Mouse (Mus musculus): ENCODE results near the gene Gtf2a1. TPM values are rescaled to one million over a fixed set of nuclear protein-coding genes. Genes with fewer than 3 reads are reported as not detected.
"Not testable (repeated sequence)": the region's sequence is repeated elsewhere in the genome, so short reads cannot be mapped to it uniquely, and the experiment has no call there.

The Gtf2a1 gene
- polyA plus RNA-seq, 1 experiment from 2014 or later: 32.0 TPM

DNA sequence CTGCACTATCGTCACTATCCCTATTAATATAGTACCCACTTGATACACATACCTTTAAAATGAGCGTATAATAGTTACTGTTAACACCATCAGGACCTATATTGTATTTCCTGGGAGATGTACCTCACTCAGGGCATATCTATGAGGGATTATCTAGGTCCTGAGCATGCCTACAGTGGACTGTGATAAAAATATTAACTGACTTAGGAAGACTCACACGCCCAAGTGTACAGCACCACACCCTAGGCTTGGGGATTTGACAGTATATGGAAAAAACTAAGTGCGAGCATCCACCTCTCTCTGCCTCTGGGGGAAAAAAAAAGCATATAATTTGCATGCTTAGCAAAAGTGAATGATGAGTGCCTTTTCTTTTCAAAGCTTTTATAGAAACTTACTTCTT, 23.1 kb downstream of the Gtf2a1 start:
- H3K9me3 ChIP-seq: no peaks in the 10 kb centered on the region
- H3K27ac ChIP-seq: no peak overlapping the region
- no peaks in the 10 kb centered on the region for H3K27me3 ChIP-seq (ENCODE audit: insufficient read depth, poor library complexity, severe bottlenecking)
- H3K4me1 ChIP-seq: no peaks in the 10 kb centered on the region
- H3K4me3 ChIP-seq: no peak overlapping the region
- H3K36me3 ChIP-seq: peaks cover 78% of the 10 kb centered on the region
- DNase-seq (ENCODE audit: low spot score): no peak
- WGBS: 94% methylated on average over 4 of the region's 4 CpGs

- WGBS: 97% methylated on average over 4 of the region's 4 CpGs
- DNase-seq (ENCODE audit: low spot score); H3K9me3 ChIP-seq; H3K27me3 ChIP-seq (ENCODE audit: insufficient read depth, poor library complexity, severe bottlenecking); H3K27ac ChIP-seq; H3K4me3 ChIP-seq; H3K4me1 ChIP-seq: not testable (repeated sequence)
- peaks cover 35% of the 10 kb centered on the region for H3K36me3 ChIP-seq
Observed at GRCm38 (mm10) chr12:91558152-91558551, 32.1 kb downstream of the Gtf2a1 start.

GRCm38 (mm10) chr12:91557358-91558005, 32.8 kb downstream of the Gtf2a1 start:
- not testable (repeated sequence) for H3K4me1 ChIP-seq; H3K9me3 ChIP-seq; H3K27me3 ChIP-seq (ENCODE audit: insufficient read depth, poor library complexity, severe bottlenecking); H3K27ac ChIP-seq; H3K4me3 ChIP-seq; DNase-seq (ENCODE audit: low spot score)
- peaks cover 29% of the 10 kb centered on the region for H3K36me3 ChIP-seq
- WGBS: 90% methylated on average over 8 of the region's 8 CpGs

DNA sequence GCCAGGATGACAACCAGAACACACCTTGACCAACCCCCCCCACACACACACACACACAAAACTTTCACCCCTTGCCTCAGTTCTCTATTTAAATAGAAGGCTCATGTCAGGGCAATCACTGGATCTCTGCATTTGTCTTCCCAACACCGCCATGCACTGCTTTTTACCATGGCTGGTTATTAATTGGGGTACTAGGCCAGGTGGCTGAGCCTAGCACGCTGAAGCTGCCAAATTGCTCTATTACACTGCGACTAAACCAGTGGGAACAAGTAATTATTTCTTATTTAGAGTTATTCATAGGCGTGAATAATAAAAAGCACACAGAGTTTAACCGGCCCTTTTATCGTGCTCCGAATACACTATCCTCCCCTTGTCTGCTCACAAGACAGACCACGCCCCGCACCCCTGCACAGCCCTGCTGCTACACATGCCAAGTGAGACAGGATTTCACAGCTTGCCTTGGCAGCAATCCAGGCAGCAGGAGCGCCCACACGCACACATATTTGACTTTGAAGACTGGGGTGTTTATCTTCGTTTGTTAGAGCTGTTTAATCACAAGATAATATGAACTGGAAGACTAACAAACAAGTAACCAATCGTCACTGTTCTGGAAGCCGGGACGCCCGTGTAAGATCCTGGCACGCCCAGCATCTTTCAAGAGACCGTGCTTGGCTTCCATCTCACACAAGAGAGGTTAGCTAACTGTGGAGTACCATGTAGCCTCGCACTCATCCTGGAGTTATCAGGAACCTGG, 38.3 kb downstream of the Gtf2a1 start:
- DNase-seq (ENCODE audit: low spot score): peak; percentile 83
- 62% methylated on average over 19 of the region's 19 CpGs for WGBS
- Histone ChIP-seq H3K4me3 (no peak overlapping the region), H3K36me3 (peaks cover 14% of the 10 kb centered on the region), H3K27me3 (ENCODE audit: insufficient read depth, poor library complexity, severe bottlenecking) (no peaks in the 10 kb centered on the region), H3K9me3 (no peaks in the 10 kb centered on the region), H3K4me1 (peaks cover 8% of the 10 kb centered on the region; the same call in 1 of the 2 replicates), H3K27ac (no peak overlapping the region)

DNA sequence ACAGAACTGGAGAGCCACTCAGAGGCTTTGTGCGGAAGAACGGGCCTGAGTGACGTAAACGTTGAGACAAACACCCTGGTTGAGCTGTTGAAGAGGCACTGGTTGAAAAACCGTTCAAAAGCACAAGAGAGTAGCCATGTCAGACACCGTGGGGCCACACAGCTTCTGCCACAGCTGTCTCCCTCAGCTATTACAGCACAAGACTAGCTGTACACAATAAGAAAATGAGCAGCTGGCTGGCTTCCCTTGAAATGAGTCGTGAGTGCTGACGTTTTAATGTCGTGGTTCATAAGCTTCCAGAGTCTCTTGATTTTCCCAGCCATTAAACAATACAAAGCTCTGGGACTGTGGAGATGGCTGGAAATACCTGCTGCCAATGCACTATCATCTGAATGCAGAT, 40.8 kb downstream of the Gtf2a1 start:
- Histone ChIP-seq H3K4me1 (peaks cover 8% of the 10 kb centered on the region; the same call in 1 of the 2 replicates), H3K4me3 (no peak overlapping the region), H3K27ac (no peak overlapping the region), H3K36me3 (peaks cover 7% of the 10 kb centered on the region), H3K9me3 (no peaks in the 10 kb centered on the region), H3K27me3 (ENCODE audit: insufficient read depth, poor library complexity, severe bottlenecking) (no peaks in the 10 kb centered on the region)
- WGBS: 86% methylated on average over 9 of the region's 9 CpGs
- DNase-seq (ENCODE audit: low spot score): no peak

- 81% methylated on average over 7 of the region's 7 CpGs for WGBS
- H3K4me3 ChIP-seq: no peak overlapping the region
Observed at GRCm38 (mm10) chr12:91540202-91540601, 50.1 kb downstream of the Gtf2a1 start.

GRCm38 (mm10) chr12:91534514-91534913, 55.8 kb downstream of the Gtf2a1 start:
- Histone ChIP-seq H3K36me3 (no peaks in the 10 kb centered on the region), H3K9me3 (no peaks in the 10 kb centered on the region), H3K4me1 (no peaks in the 10 kb centered on the region), H3K27me3 (ENCODE audit: insufficient read depth, poor library complexity, severe bottlenecking) (no peaks in the 10 kb centered on the region), H3K4me3 (no peak overlapping the region), H3K27ac (no peak overlapping the region)
- 84% methylated on average over 6 of the region's 6 CpGs for WGBS
- no peak for DNase-seq (ENCODE audit: low spot score)

More at GRCm38 (mm10) chr12:91540202-91540601, 50.1 kb downstream of the Gtf2a1 start:
- Histone ChIP-seq H3K4me1 (no peaks in the 10 kb centered on the region), H3K9me3 (no peaks in the 10 kb centered on the region), H3K27ac (no peak overlapping the region), H3K36me3 (no peaks in the 10 kb centered on the region), H3K27me3 (ENCODE audit: insufficient read depth, poor library complexity, severe bottlenecking) (no peaks in the 10 kb centered on the region)
- no peak for DNase-seq (ENCODE audit: low spot score)

GRCm38 (mm10) chr12:91523626-91524025, 66.7 kb downstream of the Gtf2a1 start:
- Histone ChIP-seq H3K27ac (no peak overlapping the region), H3K4me3 (no peak overlapping the region), H3K4me1 (no peaks in the 10 kb centered on the region), H3K9me3 (no peaks in the 10 kb centered on the region; the same call in 1 of the 2 replicates), H3K27me3 (ENCODE audit: insufficient read depth, poor library complexity, severe bottlenecking) (no peaks in the 10 kb centered on the region), H3K36me3 (no peaks in the 10 kb centered on the region)
- 55% methylated on average over 3 of the region's 3 CpGs for WGBS
- DNase-seq (ENCODE audit: low spot score): no peak

DNA sequence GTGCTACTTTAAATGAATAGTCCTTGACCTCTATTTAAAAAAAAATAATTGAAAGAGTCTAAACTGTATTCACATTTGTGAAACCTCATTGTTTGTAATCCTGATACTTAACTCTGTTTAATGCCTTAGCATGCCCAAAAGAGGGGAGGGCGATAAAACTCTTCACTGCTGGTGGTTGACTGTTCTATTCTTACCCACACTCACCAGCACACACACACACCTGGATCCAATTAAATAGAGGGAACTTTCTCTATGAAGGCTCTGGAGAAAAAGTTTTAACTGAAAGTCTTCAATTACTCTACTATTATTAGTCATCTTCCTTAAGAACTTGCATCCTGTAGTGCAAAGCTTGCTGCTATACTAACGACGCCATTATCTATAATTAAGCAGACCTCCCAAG, 72.5 kb downstream of the Gtf2a1 start:
- no peaks in the 10 kb centered on the region for H3K27me3 ChIP-seq (ENCODE audit: insufficient read depth, poor library complexity, severe bottlenecking)
- WGBS: 68% methylated on average over 3 of the region's 3 CpGs
- no peak for DNase-seq (ENCODE audit: low spot score)
- no peak overlapping the region for H3K27ac ChIP-seq
- H3K9me3 ChIP-seq: no peaks in the 10 kb centered on the region; the same call in 1 of the 2 replicates
- H3K36me3 ChIP-seq: no peaks in the 10 kb centered on the region
- no peak overlapping the region for H3K4me3 ChIP-seq
- H3K4me1 ChIP-seq: no peaks in the 10 kb centered on the region

DNA sequence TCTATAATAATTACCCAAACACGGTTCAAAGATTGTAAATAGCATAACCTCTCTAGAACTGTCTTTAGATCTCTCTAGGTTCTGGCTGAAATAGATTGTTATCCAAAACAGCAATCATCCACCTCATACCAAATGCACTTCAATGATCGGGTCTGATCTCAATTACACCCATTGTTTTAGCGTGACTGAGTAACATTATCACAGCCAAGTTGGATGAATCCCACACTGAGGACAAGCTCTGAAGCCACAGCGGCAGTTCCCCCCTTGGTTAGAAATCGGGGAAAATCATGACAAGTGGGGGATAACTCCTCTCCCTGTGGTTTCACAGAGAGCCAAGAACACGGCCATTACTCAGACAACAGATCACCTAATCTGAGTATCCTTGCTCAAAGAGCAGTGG, 76.3 kb downstream of the Gtf2a1 start:
- H3K4me1 ChIP-seq: no peaks in the 10 kb centered on the region
- H3K9me3 ChIP-seq: no peaks in the 10 kb centered on the region
- no peaks in the 10 kb centered on the region for H3K27me3 ChIP-seq (ENCODE audit: insufficient read depth, poor library complexity, severe bottlenecking)
- H3K4me3 ChIP-seq: no peak overlapping the region
- 79% methylated on average over 6 of the region's 6 CpGs for WGBS
- no peak for DNase-seq (ENCODE audit: low spot score)
- no peak overlapping the region for H3K27ac ChIP-seq
- no peaks in the 10 kb centered on the region for H3K36me3 ChIP-seq

- Histone ChIP-seq H3K4me1 (no peaks in the 10 kb centered on the region), H3K36me3 (no peaks in the 10 kb centered on the region), H3K27me3 (ENCODE audit: insufficient read depth, poor library complexity, severe bottlenecking) (no peaks in the 10 kb centered on the region), H3K4me3 (no peak overlapping the region), H3K27ac (no peak overlapping the region), H3K9me3 (no peaks in the 10 kb centered on the region)
- WGBS: 69% methylated on average over 3 of the region's 3 CpGs
- DNase-seq (ENCODE audit: low spot score): no peak
Observed at GRCm38 (mm10) chr12:91511766-91512165, 78.5 kb downstream of the Gtf2a1 start.

Measured in heart, embryonic 10.5 days (tissue).